Mouse (Mus musculus) liver, embryonic 11.5 days (tissue): ENCODE results near the gene Nup210. TPM values are rescaled to one million over a fixed set of nuclear protein-coding genes. Genes with fewer than 3 reads are reported as not detected.

Source experiments
- ATAC-seq: fragments of 200-750 bp; cut with Nextera tagmentation; replicated peaks from 2 replicates; pipeline ENCODE4 v1.8.0; 2017; ENCODE audit warnings: moderate number of reproducible peaks, mild to moderate bottlenecking, moderate TSS enrichment, moderate library complexity; ENCODE audit not compliant: low FRiP score
- DNase-seq: peaks from one replicate; pipeline ENCODE4 v3.0.0-alpha.2; 2017; ENCODE audit warnings: low spot score
- H3K27ac ChIP-seq: fragments of 300-500 bp; sonication (generic); 2 replicates; pipeline ENCODE4 v1.5.1; 2014; ENCODE audit warnings: mild to moderate bottlenecking, low read depth, low read length, control low read depth
- H3K27me3 ChIP-seq: fragments of 300-500 bp; sonication (generic); replicated peaks from 2 replicates; pipeline ENCODE4 v1.6.1; 2014; ENCODE audit warnings: low read length, mixed read lengths; ENCODE audit not compliant: control insufficient read depth, insufficient read depth
- H3K36me3 ChIP-seq: fragments of 300-500 bp; sonication (generic); 2 replicates; pipeline ENCODE4 v1.6.1; 2014; ENCODE audit warnings: mild to moderate bottlenecking, low read length, moderate library complexity, mixed read lengths; ENCODE audit not compliant: control insufficient read depth, insufficient read depth
- H3K4me1 ChIP-seq: fragments of 300-500 bp; sonication (generic); replicated peaks from 2 replicates; pipeline ENCODE4 v1.6.1; 2014; ENCODE audit warnings: low read length, mixed read lengths; ENCODE audit not compliant: control insufficient read depth, insufficient read depth
- H3K4me2 ChIP-seq: fragments of 300-500 bp; sonication (generic); 2 replicates; pipeline ENCODE4 v1.6.1; 2014; ENCODE audit warnings: mild to moderate bottlenecking, control low read depth, moderate library complexity
- H3K4me3 ChIP-seq: fragments of 300-500 bp; sonication (generic); 2 replicates; pipeline ENCODE4 v1.5.1; 2014; ENCODE audit warnings: low read depth, low read length, control low read depth
- H3K9ac ChIP-seq: fragments of 300-500 bp; sonication (generic); 2 replicates; pipeline ENCODE4 v1.6.1; 2014; ENCODE audit warnings: low read depth, low read length, control low read depth
- H3K9me3 ChIP-seq: fragments of 300-500 bp; sonication (generic); 2 replicates; pipeline ENCODE4 v1.6.1; 2016; ENCODE audit warnings: low read length, inconsistent platforms, mixed read lengths; ENCODE audit not compliant: control insufficient read depth
- WGBS: fragments of 180-500 bp; shearing (Covaris S2); extraction: QIAGEN DNeasy Blood & Tissue Kit; methylation state at CpG from one replicate; pipeline ENCODE4 v1.1.7; 2014; 5-methylcytosine and 5-hydroxymethylcytosine counted together
- polyA plus RNA-seq: library from polyadenylated mRNA; unstranded; fragments of >200 nt; fragmentation: Nextera tagmentation; extraction: Ambion mirVana; gene quantifications from 2 replicates; pipeline ENCODE4 v1.2.1, GENCODE M21; 2014

The Nup210 gene
- polyA plus RNA-seq, 1 experiment from 2014 or later: 53.5 TPM

DNA sequence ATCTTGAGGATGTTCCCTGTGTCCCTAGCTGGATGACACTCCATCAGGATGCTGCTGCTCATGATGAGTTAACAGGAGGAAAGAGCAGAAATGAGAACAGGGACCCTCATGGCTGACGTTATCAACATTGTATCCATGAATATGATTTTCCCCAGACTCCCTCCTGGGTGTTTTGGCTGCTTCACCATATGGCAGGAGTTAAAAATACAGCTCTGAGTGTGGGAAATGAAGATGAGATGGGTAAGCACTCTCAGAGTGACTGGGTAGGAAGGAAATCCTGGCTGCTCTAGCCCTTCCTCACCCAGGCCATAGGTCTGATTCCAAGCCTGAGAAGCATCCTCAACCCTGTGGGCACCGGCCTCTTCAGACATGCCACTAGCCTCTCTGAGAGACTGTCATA lies 142.3 kb downstream of the Nup210 start:
- no peak overlapping the region for H3K9ac ChIP-seq
- no peaks in the 10 kb centered on the region for H3K9me3 ChIP-seq
- no peak overlapping the region for H3K27ac ChIP-seq
- WGBS: 82% methylated on average over 2 of the region's 2 CpGs
- no peaks in the 10 kb centered on the region for H3K27me3 ChIP-seq
- no peaks in the 10 kb centered on the region for H3K4me1 ChIP-seq
- ATAC-seq (no peak), DNase-seq (no peak)
- no peak overlapping the region for H3K4me2 ChIP-seq
- no peak overlapping the region for H3K4me3 ChIP-seq
- H3K36me3 ChIP-seq: no peaks in the 10 kb centered on the region

DNA sequence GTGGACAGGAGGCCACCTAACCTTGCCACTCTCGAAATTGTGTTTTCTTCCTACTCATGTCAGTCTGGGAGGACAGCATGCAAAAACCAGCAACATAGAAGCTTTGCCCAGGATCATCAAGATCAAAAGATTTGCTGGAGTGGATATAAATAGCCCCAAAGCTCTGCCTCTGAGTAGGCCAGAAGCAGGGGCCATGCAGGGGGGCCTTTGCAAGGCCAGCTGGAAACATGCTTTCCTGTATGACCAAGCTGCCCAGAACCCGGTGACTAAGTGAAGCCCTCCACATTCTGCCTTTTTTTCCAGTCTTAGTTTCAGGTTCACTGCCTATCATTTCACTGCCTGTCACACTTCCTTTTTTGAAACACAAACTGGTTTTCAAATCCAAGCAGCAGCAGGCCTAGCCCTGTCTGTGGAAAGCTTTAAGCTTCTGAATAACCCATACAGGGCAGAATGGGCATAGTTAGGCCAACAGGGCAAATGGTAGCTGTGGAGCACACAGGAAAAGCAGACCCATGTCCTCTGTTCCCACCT lies 147.2 kb downstream of the Nup210 start:
- H3K9ac ChIP-seq: no peak overlapping the region
- DNase-seq: no peak
- 43% methylated on average over 2 of the region's 2 CpGs for WGBS
- no peak for ATAC-seq
- H3K4me1 ChIP-seq: no peaks in the 10 kb centered on the region
- H3K36me3 ChIP-seq: no peaks in the 10 kb centered on the region
- H3K4me3 ChIP-seq: no peak overlapping the region
- H3K9me3 ChIP-seq: no peaks in the 10 kb centered on the region
- H3K27ac ChIP-seq: no peak overlapping the region
- H3K4me2 ChIP-seq: no peak overlapping the region
- H3K27me3 ChIP-seq: no peaks in the 10 kb centered on the region

Other genes with a start within 250 kb of the Nup210 start
- gene Iqsec1, start 128.1 kb downstream of the Nup210 start, polyA plus RNA-seq: 5.6 and 9.1 TPM in 2 replicates
- 7.1 and 7.2 TPM in 2 replicates for gene Hdac11, start 39.8 kb upstream of the Nup210 start, polyA plus RNA-seq
- gene Fbln2, start 95.6 kb upstream of the Nup210 start, polyA plus RNA-seq: 33.3 and 36.3 TPM in 2 replicates